Mouse (Mus musculus) frontal cortex, postnatal 14 days (tissue): Measurements from ENCODE around the gene Zw10.

Source experiments
- DNase-seq, 2 experiments: peaks; one replicate each; pipeline ENCODE4 v3.0.0; 2022; ENCODE audit warnings: low spot score in 2 of 2

Gene Zw10

DNA sequence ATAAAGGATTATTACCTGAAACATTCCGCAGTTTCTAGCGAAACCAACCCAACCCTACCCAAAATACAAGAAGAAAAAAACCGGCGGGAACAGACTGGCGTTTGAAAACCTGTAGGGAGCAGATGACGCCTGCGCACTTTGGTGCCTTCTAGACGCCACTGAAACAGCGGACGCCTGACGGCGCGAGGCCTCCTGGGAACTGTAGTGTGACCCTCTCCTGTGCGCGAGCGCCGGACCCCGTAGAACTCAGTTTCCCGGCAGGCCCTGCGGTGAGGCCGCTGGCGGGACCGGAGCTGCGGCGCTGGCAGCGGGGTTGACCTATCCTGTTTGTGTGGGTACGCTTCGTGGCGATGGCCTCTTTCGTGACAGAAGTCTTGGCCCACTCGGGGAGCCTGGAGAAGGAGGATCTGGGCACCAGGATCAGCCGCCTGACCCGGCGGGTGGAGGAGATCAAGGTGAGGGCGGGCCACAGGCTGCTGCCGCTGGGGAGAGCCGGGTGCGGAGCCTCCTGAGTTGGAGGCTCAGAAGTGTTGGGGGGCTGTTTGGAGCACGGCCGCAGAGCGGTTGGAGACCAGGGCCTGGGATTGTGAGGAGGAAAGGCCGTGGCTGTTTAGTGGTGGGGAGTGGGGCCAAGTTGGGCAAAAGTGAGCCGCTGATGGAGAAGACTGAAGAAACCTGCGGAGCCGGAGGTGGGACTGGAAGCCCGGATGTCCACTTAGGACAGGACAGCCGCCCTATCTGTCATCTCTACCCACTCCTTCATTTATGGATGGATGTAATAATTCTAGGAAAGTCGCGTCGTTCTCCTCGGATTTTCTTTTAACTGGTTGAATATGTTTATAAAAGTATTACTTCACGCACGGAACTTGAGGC, at the start of gene Zw10:
TSS of gene Zw10 (plus strand) at position 281 of the 873 bp plus-strand sequence.
- peak; percentile 87 to 91 for DNase-seq

DNA sequence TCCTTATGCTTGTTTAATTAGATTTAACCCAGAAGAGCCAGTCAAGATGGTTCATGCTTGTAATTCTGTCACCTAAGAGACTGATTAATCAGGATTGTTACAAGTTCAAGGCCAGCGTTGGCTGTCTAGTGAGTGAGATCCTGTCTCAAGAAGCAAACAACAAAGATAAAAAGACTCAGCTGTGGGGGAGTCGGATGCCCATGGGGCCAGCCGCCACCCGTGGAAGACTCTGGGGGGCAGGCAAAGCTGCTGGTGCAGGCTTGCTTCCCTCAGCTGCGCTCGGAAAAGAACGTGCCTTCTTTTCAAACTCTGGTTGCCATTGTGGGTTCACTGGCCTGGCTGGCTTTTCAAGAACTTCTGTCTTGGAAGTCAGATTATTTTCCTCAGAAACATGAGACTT, 39.6 kb upstream of the Zw10 start:
- no peak for DNase-seq

DNA sequence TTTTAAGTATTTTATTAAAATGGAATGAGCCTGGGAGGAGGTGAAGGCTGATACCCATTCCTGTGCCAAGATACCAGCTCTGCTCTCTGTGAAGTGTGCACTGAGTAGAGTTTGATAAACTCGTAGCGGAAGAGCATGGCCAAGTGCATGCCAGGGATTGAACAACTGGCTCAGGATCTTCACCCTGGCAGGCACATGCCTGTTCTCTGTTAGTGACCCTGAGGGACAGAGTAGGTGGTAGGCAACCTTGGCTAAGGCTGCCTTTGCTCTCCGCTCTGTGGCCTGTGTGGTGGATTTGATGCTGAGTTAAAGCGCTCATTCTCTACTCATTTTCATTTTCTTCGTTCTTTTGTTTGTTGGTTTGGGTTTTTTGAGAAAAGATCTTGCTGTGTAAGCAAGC, 34.1 kb upstream of the Zw10 start:
- DNase-seq = no peak

- DNase-seq = no peak
Measured at GRCm38 (mm10) chr9:49023956-49024355, 31.5 kb upstream of the Zw10 start.

DNA sequence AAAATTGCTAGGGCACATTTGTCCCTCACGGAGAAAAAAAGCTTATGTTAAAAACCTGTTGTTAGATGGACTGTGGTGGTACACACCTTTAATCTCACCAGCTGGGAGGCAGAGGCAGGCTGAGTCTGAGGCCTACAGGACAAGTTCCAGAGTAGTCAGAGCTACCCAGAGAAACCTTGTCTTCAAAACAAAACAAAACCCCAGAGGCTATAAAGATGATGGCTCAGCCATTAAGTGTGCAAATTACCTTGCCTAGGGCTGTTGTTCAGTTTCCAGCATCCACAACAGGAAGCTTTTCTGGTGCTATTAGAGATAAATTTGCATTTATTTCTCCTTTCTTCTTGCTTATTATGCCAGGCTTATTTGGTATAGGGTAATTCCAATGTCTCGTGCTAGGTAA, 30.9 kb upstream of the Zw10 start:
- DNase-seq = no peak

DNA sequence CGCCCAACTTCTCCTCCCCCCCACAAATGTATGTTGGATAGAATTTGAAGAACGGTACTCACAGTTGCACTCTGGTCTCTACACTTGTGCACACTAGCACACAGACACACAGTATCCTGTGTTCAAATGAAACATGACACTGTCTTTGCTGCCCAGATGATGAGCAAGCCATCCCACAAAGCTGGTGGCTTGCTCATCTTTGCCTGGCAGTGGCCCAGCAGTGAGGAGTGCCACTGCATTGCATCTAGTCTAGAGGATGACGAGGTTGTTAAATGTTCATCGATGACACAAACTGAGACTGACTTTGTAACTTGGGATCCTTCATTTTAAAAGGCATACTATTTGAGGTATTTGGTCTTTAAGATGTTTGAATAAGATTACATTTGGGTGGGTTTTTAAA, 20.6 kb upstream of the Zw10 start:
- DNase-seq = no peak

- DNase-seq = no peak
Measured at GRCm38 (mm10) chr9:49050901-49051300, 4.5 kb upstream of the Zw10 start.

DNA sequence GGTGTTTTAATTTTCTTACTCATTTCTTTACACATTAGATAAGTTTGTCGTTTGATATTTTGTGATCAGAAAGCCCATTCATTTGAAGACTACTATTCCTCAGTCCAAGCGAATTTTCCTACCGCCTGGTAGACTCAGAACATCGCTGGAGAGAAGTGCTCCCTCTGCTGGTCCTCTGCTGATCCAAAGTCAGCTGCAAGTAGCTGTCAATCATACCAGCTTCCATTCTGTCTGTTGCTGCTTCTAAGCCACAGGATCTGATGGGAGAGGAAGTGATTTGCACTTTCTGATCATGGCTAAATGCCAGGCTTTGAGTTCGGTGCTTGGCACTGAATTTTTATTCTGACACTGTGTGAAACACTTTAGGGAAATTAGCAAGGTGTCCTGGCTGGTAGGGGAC, 4.1 kb upstream of the Zw10 start:
- DNase-seq = peak in 1 of 2 experiments; percentile 44

- DNase-seq = no peak
Measured at GRCm38 (mm10) chr9:49054028-49054427, 1.4 kb upstream of the Zw10 start.

GRCm38 (mm10) chr9:49076847-49077246, 21.4 kb downstream of the Zw10 start:
- no peak for DNase-seq

DNA sequence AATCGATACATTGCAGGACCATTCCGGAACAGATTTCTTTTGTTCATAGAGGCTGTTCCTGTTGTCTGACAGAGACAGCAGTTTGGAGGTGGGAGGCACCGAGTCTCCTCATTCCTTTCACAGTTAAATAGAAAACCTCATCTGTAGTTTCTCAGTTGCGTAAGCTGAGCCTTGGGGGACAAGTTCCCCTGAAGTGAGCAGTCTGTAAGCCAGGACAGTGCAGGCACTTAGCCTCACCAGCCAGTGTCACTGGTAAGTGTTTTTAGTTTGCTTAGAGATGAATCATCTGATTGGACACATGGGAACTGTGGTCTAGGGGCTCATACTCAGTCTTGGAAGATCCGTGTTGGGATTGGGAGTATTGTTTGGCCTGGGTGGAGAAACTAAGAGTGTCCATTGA, 25.7 kb downstream of the Zw10 start, which contains the start of gene Tmprss5:
TSS of gene Tmprss5 (plus strand) at position 154 of the 400 bp plus-strand sequence.
- DNase-seq = no peak

DNA sequence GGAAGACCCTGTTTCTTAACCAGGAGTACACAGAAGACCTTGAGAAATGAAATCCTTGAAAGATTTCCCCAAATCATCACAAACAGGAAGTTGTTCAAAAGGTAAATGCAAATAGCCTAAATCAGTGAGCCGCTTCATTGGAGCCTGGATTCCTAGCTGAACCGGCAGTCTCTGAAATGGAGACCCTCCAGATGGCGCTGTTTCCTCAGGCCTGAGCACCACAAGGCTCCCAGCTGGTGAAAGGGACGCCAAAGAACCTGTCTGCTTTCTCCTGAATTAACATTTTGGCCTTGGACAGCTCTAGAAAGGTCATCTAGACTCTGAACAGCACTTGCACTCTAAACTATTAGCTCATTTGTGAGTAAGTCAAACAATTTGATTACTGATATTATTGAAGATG, 26.1 kb downstream of the Zw10 start:
- peak; percentile 35 to 74 for DNase-seq

- DNase-seq = no peak
Measured at GRCm38 (mm10) chr9:49087317-49087716, 31.9 kb downstream of the Zw10 start.

DNA sequence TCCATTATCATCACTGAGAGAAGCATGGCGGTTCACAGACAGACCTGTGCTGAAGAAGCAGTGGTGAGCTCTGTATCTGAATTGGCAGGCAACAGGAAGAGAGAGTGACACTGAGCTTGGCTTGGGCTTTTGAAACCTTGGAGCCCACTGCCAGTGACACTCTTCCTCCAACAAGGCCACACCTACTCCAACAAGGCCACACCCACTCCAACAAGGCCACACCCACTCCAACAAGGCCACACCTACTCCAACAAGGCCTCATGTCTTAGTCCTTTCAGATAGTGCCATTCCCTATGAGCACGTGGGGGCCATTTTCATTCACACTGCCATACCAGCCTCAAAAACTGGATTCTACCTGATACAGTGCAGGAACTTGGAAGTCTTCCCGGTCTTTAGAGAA, 43.5 kb downstream of the Zw10 start:
- DNase-seq = no peak

DNA sequence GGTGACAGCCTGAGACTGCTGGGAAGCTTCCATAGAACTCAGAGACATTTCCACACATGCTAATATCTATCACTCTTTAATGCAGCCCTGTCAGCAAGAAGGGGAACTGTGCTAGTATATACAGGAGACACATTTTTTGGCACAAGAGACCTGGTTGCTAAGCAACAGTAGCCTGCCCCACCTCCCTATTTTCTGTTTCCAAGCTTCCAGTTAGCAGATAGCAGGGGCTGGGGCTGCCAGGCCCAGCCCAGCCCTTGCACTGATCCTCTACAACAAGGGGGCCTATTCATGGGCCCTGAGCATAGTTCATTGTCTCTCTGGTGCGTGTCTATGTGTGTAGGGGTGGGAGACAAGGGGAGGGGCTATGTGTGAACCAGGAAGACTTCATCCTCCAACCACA, 46.9 kb downstream of the Zw10 start:
- DNase-seq = no peak

DNA sequence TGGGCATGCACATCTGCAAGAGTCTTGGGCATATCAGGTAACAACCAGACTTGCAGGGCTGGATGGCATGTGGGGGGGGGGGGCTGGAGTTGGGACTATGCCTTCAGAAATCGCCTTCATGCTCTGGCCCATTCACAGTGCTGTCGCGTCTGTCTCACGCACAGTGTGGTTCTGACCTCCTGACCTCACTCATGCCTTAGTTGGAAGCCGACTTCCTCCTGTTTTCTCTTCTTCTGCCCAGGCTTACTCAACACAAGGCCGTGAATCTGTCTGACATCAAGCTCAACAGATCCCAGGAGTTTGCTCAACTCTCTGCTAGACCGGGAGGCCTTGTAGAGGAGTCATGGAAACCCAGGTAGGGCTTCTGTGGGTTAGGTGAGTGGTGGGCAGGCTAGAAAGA, 53.7 kb downstream of the Zw10 start:
- DNase-seq = no peak

DNA sequence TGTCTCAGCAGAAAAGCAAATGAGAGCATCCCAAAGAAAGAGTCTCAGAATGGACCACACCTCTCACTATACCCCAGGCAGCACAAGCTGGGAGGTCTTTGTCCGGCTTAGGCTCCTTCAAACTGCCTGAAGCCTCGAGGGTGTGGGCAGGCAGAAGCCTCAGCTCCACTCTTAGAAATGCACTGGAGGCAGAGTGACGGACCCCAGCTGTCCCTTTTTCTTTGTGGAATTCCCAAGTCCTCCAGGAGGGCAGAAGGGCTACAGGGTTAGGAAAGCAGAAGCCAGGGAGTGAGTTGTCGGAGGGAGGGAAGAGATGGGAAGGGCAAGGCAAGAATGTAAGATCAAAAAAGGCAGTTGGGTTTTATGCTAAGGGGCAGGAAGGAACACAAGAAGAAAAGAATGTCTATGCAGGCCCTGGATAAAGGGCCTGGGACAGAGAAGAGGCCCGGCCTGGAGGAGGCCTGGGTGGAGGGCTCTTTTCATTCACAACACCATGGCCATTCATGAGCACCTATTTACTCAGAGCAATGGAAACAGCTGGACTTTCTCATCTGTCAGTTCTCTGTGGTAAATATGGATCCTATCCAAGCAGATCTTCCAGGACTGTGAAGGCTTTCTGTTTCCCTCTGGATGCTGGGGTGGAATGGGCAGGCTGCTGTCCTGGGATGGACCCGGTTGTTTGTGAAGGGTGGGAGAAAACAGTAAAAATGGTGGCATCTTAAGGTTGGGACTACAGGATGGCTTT, 55.2 kb downstream of the Zw10 start:
- no peak for DNase-seq

GRCm38 (mm10) chr9:49111296-49111695, 55.9 kb downstream of the Zw10 start:
- no peak for DNase-seq

- no peak for DNase-seq
Measured at GRCm38 (mm10) chr9:49118271-49118825, 62.9 kb downstream of the Zw10 start.

DNA sequence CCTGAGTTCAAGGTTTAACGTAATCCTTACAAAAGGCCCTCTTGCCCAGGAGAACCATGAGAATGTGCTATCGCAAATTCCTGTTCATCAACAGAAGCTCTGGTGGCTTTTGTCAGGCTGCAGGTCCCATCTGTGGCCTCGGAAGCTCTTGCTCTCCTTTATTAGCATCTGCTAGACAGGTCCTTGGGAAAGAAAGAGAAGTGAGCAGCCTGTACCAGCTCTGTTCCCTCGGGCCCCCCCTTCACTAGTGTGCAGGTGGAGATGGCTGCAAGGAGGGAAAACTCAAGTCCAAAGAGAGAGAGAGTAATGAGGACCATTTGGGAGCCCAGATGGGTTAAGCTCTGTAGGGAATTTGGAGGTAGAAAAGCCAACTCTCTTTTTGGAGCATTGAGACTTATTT, 64.3 kb downstream of the Zw10 start:
- no peak for DNase-seq

- DNase-seq = no peak
Measured at GRCm38 (mm10) chr9:49125706-49126105, 70.3 kb downstream of the Zw10 start.
